Mouse (Mus musculus) hindbrain, embryonic 16.5 days (tissue): ENCODE results near the gene Atxn1. TPM values are rescaled to one million over a fixed set of nuclear protein-coding genes. Genes with fewer than 3 reads are reported as not detected.

Source experiments
- ATAC-seq: fragments of 200-750 bp; cut with Nextera tagmentation; 2 replicates; pipeline ENCODE4 v1.8.0; 2017; ENCODE audit warnings: moderate TSS enrichment, moderate library complexity
- H3K27ac ChIP-seq: fragments of 300-500 bp; sonication (generic); 2 replicates; pipeline ENCODE4 v1.5.1; 2014; ENCODE audit warnings: low read depth, mild to moderate bottlenecking, control low read depth, low read length, moderate library complexity
- H3K27me3 ChIP-seq: fragments of 300-500 bp; sonication (generic); replicated peaks from 2 replicates; pipeline ENCODE4 v1.6.1; 2014; ENCODE audit warnings: low read length; ENCODE audit not compliant: control insufficient read depth, insufficient read depth
- H3K36me3 ChIP-seq: fragments of 300-500 bp; sonication (generic); 2 replicates; pipeline ENCODE4 v1.6.1; 2014; ENCODE audit warnings: mild to moderate bottlenecking, low read length, moderate library complexity, mixed read lengths; ENCODE audit not compliant: control insufficient read depth, insufficient read depth
- H3K4me1 ChIP-seq: fragments of 300-500 bp; sonication (generic); 2 replicates; pipeline ENCODE4 v1.6.1; 2014; ENCODE audit warnings: low read depth, low read length; ENCODE audit not compliant: control insufficient read depth, insufficient read depth
- H3K4me2 ChIP-seq: fragments of 300-500 bp; sonication (generic); 2 replicates; pipeline ENCODE4 v1.6.1; 2014; ENCODE audit warnings: mild to moderate bottlenecking, low read length, control low read depth, moderate library complexity
- H3K4me3 ChIP-seq: fragments of 300-500 bp; sonication (generic); 2 replicates; pipeline ENCODE4 v1.5.1; 2014; ENCODE audit warnings: mild to moderate bottlenecking, low read length, control low read depth, moderate library complexity
- H3K9ac ChIP-seq: fragments of 300-500 bp; sonication (generic); 2 replicates; pipeline ENCODE4 v1.6.1; 2014; ENCODE audit warnings: low read depth, mild to moderate bottlenecking, control low read depth, low read length, moderate library complexity
- H3K9me3 ChIP-seq: fragments of 300-500 bp; sonication (generic); 2 replicates; pipeline ENCODE4 v1.6.1; 2014; ENCODE audit warnings: mild to moderate bottlenecking, low read length, moderate library complexity; ENCODE audit not compliant: control insufficient read depth
- WGBS: fragments of 180-500 bp; shearing (Covaris S2); extraction: QIAGEN DNeasy Blood & Tissue Kit; methylation state at CpG from one replicate; pipeline ENCODE4 v1.1.7; 2014; 5-methylcytosine and 5-hydroxymethylcytosine counted together
- polyA plus RNA-seq: library from polyadenylated mRNA; unstranded; fragments of >200 nt; fragmentation: Nextera tagmentation; extraction: Ambion mirVana; gene quantifications from 2 replicates; pipeline ENCODE4 v1.2.1, GENCODE M21; 2015

Gene Atxn1
- polyA plus RNA-seq, 1 experiment from 2014 or later, result 8.3 TPM

GRCm38 (mm10) chr13:45925294-45925693, 39.5 kb downstream of the Atxn1 start:
- no peak overlapping the region for H3K9ac ChIP-seq
- no peaks in the 10 kb centered on the region for H3K9me3 ChIP-seq
- no peaks in the 10 kb centered on the region for H3K4me1 ChIP-seq
- ATAC-seq, result no peak
- H3K36me3 ChIP-seq, result no peaks in the 10 kb centered on the region
- no peak overlapping the region for H3K4me2 ChIP-seq
- H3K4me3 ChIP-seq, result no peak overlapping the region
- H3K27me3 ChIP-seq, result no peaks in the 10 kb centered on the region
- WGBS, result 85% methylated on average over 4 of the region's 4 CpGs
- H3K27ac ChIP-seq, result no peak overlapping the region

GRCm38 (mm10) chr13:45924555-45924954, 40.3 kb downstream of the Atxn1 start:
- 78% methylated on average over 7 of the region's 7 CpGs for WGBS
- Histone ChIP-seq H3K9ac (no peak overlapping the region), H3K27me3 (no peaks in the 10 kb centered on the region), H3K36me3 (no peaks in the 10 kb centered on the region), H3K27ac (no peak overlapping the region), H3K9me3 (no peaks in the 10 kb centered on the region), H3K4me1 (no peaks in the 10 kb centered on the region), H3K4me3 (no peak overlapping the region), H3K4me2 (no peak overlapping the region)
- no peak for ATAC-seq

- Histone ChIP-seq H3K27me3 (no peaks in the 10 kb centered on the region), H3K27ac (no peak overlapping the region), H3K9ac (no peak overlapping the region), H3K9me3 (no peaks in the 10 kb centered on the region), H3K4me2 (no peak overlapping the region), H3K36me3 (no peaks in the 10 kb centered on the region), H3K4me3 (no peak overlapping the region), H3K4me1 (no peaks in the 10 kb centered on the region)
- no peak for ATAC-seq
- 100% methylated on average over 1 of the region's 1 CpGs for WGBS
Observed at GRCm38 (mm10) chr13:45923086-45923485, 41.7 kb downstream of the Atxn1 start.

- H3K36me3 ChIP-seq, result no peaks in the 10 kb centered on the region
- H3K27me3 ChIP-seq, result no peaks in the 10 kb centered on the region
- 51% methylated on average over 9 of the region's 9 CpGs for WGBS
- H3K27ac ChIP-seq, result no peak overlapping the region
- H3K4me1 ChIP-seq, result no peaks in the 10 kb centered on the region
- ATAC-seq, result no peak
- no peak overlapping the region for H3K4me3 ChIP-seq
- H3K9me3 ChIP-seq, result no peaks in the 10 kb centered on the region
- no peak overlapping the region for H3K4me2 ChIP-seq
- H3K9ac ChIP-seq, result no peak overlapping the region
Observed at GRCm38 (mm10) chr13:45922467-45922866, 42.3 kb downstream of the Atxn1 start.

- 91% methylated on average over 13 of the region's 15 CpGs for WGBS
Observed at GRCm38 (mm10) chr13:45918956-45919711, 45.7 kb downstream of the Atxn1 start.

GRCm38 (mm10) chr13:45918006-45918380, 46.8 kb downstream of the Atxn1 start:
- Histone ChIP-seq H3K9me3 (no peaks in the 10 kb centered on the region), H3K4me1 (no peaks in the 10 kb centered on the region), H3K36me3 (no peaks in the 10 kb centered on the region), H3K27ac (no peak overlapping the region), H3K4me2 (peak overlapping the region; percentile 12; the same call in 1 of the 2 replicates), H3K9ac (no peak overlapping the region), H3K27me3 (no peaks in the 10 kb centered on the region), H3K4me3 (no peak overlapping the region)
- ATAC-seq, result peak; percentile 43; the same call in 1 of the 2 replicates
- 67% methylated on average over 12 of the region's 12 CpGs for WGBS

More at GRCm38 (mm10) chr13:45918956-45919711, 45.7 kb downstream of the Atxn1 start:
- Histone ChIP-seq H3K4me2 (no peak overlapping the region), H3K4me1 (no peaks in the 10 kb centered on the region), H3K9me3 (no peaks in the 10 kb centered on the region), H3K9ac (no peak overlapping the region), H3K4me3 (no peak overlapping the region), H3K27me3 (no peaks in the 10 kb centered on the region), H3K36me3 (no peaks in the 10 kb centered on the region), H3K27ac (no peak overlapping the region)
- ATAC-seq, result no peak

GRCm38 (mm10) chr13:45917058-45918005, 47.5 kb downstream of the Atxn1 start:
- Histone ChIP-seq H3K27me3 (no peaks in the 10 kb centered on the region), H3K4me3 (no peak overlapping the region), H3K36me3 (no peaks in the 10 kb centered on the region), H3K9me3 (no peaks in the 10 kb centered on the region), H3K4me1 (no peaks in the 10 kb centered on the region), H3K27ac (no peak overlapping the region), H3K4me2 (no peak overlapping the region), H3K9ac (no peak overlapping the region)
- WGBS, result 87% methylated on average over 21 of the region's 21 CpGs
- ATAC-seq, result peak; percentile 47; the same call in 1 of the 2 replicates

- H3K9ac ChIP-seq, result no peak overlapping the region
- no peaks in the 10 kb centered on the region for H3K27me3 ChIP-seq
- peak; percentile 34; the same call in 1 of the 2 replicates for ATAC-seq
- no peak overlapping the region for H3K4me2 ChIP-seq
- no peaks in the 10 kb centered on the region for H3K9me3 ChIP-seq
- no peaks in the 10 kb centered on the region for H3K36me3 ChIP-seq
- no peak overlapping the region for H3K4me3 ChIP-seq
- no peaks in the 10 kb centered on the region for H3K4me1 ChIP-seq
- 74% methylated on average over 3 of the region's 3 CpGs for WGBS
- no peak overlapping the region; the same call in 1 of the 2 replicates for H3K27ac ChIP-seq
Observed at GRCm38 (mm10) chr13:45915921-45916320, 48.9 kb downstream of the Atxn1 start.

- Histone ChIP-seq H3K4me3 (no peak overlapping the region), H3K27me3 (no peaks in the 10 kb centered on the region), H3K9ac (no peak overlapping the region), H3K27ac (no peak overlapping the region), H3K9me3 (no peaks in the 10 kb centered on the region), H3K4me1 (no peaks in the 10 kb centered on the region), H3K4me2 (no peak overlapping the region), H3K36me3 (no peaks in the 10 kb centered on the region)
- 70% methylated on average over 2 of the region's 2 CpGs for WGBS
- no peak for ATAC-seq
Observed at GRCm38 (mm10) chr13:45915026-45915425, 49.8 kb downstream of the Atxn1 start.
